In genomic region chr12:76241833-76242232, GRCm38 (mm10) we compare ENCODE assay signal across 19 mouse cellular contexts. TPM values are rescaled to one million over a fixed set of nuclear protein-coding genes. Genes with fewer than 3 reads are reported as not detected.
"Had no signal": no experiment of that assay in that cellular context is flagged by ENCODE, and none has a peak within 500 bp of the region (broad histone marks: within the 10 kb centered on the region; RNA-seq: fewer than 3 reads in every experiment).

No protein-coding gene starts in this region.

- H3K9me3 ChIP-seq: limb, embryonic 10.5 days; megakaryocyte, embryonic 14.5 days; midbrain, embryonic 12.5 days; neural tube, embryonic 13.5 days; stomach, embryonic 15.5 days had no signal

- DNase-seq: kidney, adult 8-10 months; kidney, postnatal 25 days; lung, adult 2 months; lung, postnatal 4 days; retina, postnatal 1 day; thymus, postnatal 4 days had no signal

- H3K4me2 ChIP-seq: midbrain, embryonic 12.5 days; neural tube, embryonic 13.5 days; stomach, embryonic 15.5 days had no signal

- H3K27me3 ChIP-seq: midbrain, embryonic 12.5 days; neural tube, embryonic 13.5 days; stomach, embryonic 15.5 days had no signal

- H3K4me1 ChIP-seq: midbrain, embryonic 12.5 days; neural tube, embryonic 13.5 days; stomach, embryonic 15.5 days had no signal

- ATAC-seq: intestine, embryonic 16.5 days; lung, postnatal 0 days; midbrain, embryonic 16.5 days had no signal

- H3K27ac ChIP-seq: left cerebral cortex, adult 2 months; limb, embryonic 10.5 days; midbrain, embryonic 12.5 days; neural tube, embryonic 13.5 days; stomach, embryonic 15.5 days had no signal

- H3K9ac ChIP-seq: midbrain, embryonic 12.5 days; neural tube, embryonic 13.5 days; stomach, embryonic 15.5 days had no signal

- H3K36me3 ChIP-seq: limb, embryonic 10.5 days; midbrain, embryonic 12.5 days; neural tube, embryonic 13.5 days; stomach, embryonic 15.5 days had no signal

- H3K4me3 ChIP-seq: left cerebral cortex, adult 2 months; limb, embryonic 10.5 days; megakaryocyte, embryonic 14.5 days; midbrain, embryonic 12.5 days; neural tube, embryonic 13.5 days; stomach, embryonic 15.5 days had no signal

RNA-seq across cellular contexts. Expression of gene Tex21, which starts 4.7 kb away (rescaled TPM):
- total RNA-seq: layer of hippocampus, postnatal 25 days; left cerebral cortex, adult 2 months; left cerebral cortex, postnatal 14 days had no signal
- polyA plus RNA-seq: limb, embryonic 10.5 days; lung, adult 2 months; lung, postnatal 0 days; midbrain, embryonic 12.5 days; midbrain, embryonic 16.5 days; neural tube, embryonic 13.5 days; spleen, adult 2 months; stomach, embryonic 15.5 days; thymus, postnatal 0 days had no signal
